Mouse (Mus musculus) liver, adult 2 months (tissue): ENCODE data around the gene Ankrd12. TPM values are rescaled to one million over a fixed set of nuclear protein-coding genes. Genes with fewer than 3 reads are reported as not detected.
"Not testable (repeated sequence)": the region's sequence is repeated elsewhere in the genome, so short reads cannot be mapped to it uniquely, and the experiment has no call there.

ENCODE experiments used
- DNase-seq: peaks from one replicate; pipeline ENCODE4 v3.0.0-alpha.2; 2011; ENCODE audit warnings: low read depth, low spot score; ENCODE audit errors: extremely low read depth
- H3K27ac ChIP-seq: fragments of 200-500 bp; replicated peaks from 2 replicates; pipeline ENCODE4 v1.5.1; 2012; ENCODE audit warnings: low read depth, mild to moderate bottlenecking, control low read depth, inconsistent platforms, low read length; ENCODE audit not compliant: insufficient read depth
- H3K27me3 ChIP-seq: fragments of 200-500 bp; 2 replicates; pipeline ENCODE4 v1.6.1; 2012; ENCODE audit warnings: mild to moderate bottlenecking, moderate library complexity, low read length, inconsistent platforms; ENCODE audit not compliant: control insufficient read depth, insufficient read depth
- H3K36me3 ChIP-seq: fragments of 200-500 bp; 2 replicates; pipeline ENCODE4 v1.6.1; 2012; ENCODE audit warnings: low read length, inconsistent platforms; ENCODE audit not compliant: control insufficient read depth, insufficient read depth
- H3K4me1 ChIP-seq: fragments of 200-500 bp; 2 replicates; pipeline ENCODE4 v1.6.1; 2011; ENCODE audit warnings: low read length; ENCODE audit not compliant: control insufficient read depth, insufficient read depth
- H3K4me3 ChIP-seq: fragments of 200-500 bp; 2 replicates; pipeline ENCODE4 v1.5.1; 2011; ENCODE audit warnings: low read depth, mild to moderate bottlenecking, control low read depth, low read length, moderate library complexity; ENCODE audit not compliant: insufficient read depth
- H3K79me2 ChIP-seq: fragments of 200-500 bp; 2 replicates; pipeline ENCODE4 v1.6.1; 2012; ENCODE audit warnings: inconsistent platforms, mild to moderate bottlenecking, low read length, moderate library complexity; ENCODE audit not compliant: control insufficient read depth, insufficient read depth
- H3K9ac ChIP-seq: fragments of 200-500 bp; 2 replicates; pipeline ENCODE4 v1.6.1; 2012; ENCODE audit warnings: low read depth, mild to moderate bottlenecking, control low read depth, inconsistent platforms, low read length
- CTCF ChIP-seq: fragments of 200-500 bp; IDR thresholded peaks from 2 replicates; pipeline ENCODE4 v1.5.1; 2011; ENCODE audit warnings: low read depth, low read length, control low read depth
- POLR2A ChIP-seq: fragments of 200-500 bp; IDR thresholded peaks from 2 replicates; pipeline ENCODE4 v1.6.1; 2011; ENCODE audit warnings: low read length, control low read depth; ENCODE audit not compliant: insufficient read depth; ENCODE audit errors: extremely low read depth
- WGBS: fragments of 180-500 bp; shearing (Covaris S2); methylation state at CpG from one replicate; pipeline ENCODE4 v1.1.7; 2018; 5-methylcytosine and 5-hydroxymethylcytosine counted together
- polyA plus RNA-seq: library from polyadenylated mRNA; depleted of rRNA; stranded (reverse); fragments of >200 nt; gene quantifications from 2 replicates; pipeline ENCODE4 v1.2.3, GENCODE M21; 2012
- total RNA-seq: library from RNA; depleted of rRNA; stranded (reverse); fragments of >200 nt; gene quantifications from 2 replicates; pipeline ENCODE4 v1.2.3, GENCODE M21; 2014

Gene Ankrd12
- total and polyA plus RNA-seq, 2 experiments, result 0.87 to 10.3 TPM

DNA sequence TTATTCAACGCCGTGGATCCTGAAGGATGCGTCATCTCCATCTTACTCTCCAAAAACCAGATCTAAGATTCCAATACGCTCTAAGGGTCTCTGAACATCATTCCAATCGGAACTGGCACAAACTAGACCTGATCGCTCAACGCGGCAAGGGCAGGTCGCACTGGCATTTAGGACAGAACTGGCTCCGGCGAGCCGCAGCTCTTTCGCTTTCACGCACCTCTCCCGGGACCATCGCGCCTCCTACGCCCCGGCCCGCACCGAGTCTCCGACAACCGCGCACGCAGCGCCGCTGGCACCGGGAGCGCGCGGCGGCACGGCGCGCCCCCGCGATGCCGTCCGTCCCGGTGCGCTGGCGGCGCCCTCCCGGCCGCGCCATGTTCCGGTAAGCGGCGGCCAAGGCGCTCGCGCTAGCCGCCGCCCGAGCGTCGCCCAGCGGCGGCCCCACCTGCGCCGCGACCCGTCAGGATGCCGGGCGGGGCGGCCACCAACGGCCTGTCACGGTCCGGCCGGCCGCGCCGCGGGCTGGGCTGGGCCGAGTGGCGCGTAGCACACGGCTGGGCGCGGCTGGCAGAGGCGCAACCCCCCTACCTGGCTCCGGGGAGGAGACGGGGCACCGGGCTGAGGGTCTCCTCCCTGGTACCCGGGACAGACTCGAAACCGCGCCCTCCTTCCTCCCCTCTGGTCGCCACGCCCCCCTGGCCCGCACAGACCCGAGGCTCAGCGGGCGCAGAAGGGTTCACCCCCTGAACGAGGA lies 538 bp downstream of the Ankrd12 start:
- Histone ChIP-seq H3K27ac (peak overlapping the region; percentile 79), H3K36me3 (peaks cover 20% of the 10 kb centered on the region), H3K79me2 (peaks cover 9% of the 10 kb centered on the region; the same call in 1 of the 2 replicates), H3K4me1 (peaks cover 6% of the 10 kb centered on the region; the same call in 1 of the 2 replicates), H3K4me3 (peak overlapping the region; percentile 86), H3K9ac (peak overlapping the region; percentile 89), H3K27me3 (no peaks in the 10 kb centered on the region)
- peak; percentile 16 for DNase-seq
- WGBS, result under 1% methylated on average over 93 of the region's 95 CpGs
- no peak for TF ChIP-seq CTCF
- no peak for TF ChIP-seq POLR2A

DNA sequence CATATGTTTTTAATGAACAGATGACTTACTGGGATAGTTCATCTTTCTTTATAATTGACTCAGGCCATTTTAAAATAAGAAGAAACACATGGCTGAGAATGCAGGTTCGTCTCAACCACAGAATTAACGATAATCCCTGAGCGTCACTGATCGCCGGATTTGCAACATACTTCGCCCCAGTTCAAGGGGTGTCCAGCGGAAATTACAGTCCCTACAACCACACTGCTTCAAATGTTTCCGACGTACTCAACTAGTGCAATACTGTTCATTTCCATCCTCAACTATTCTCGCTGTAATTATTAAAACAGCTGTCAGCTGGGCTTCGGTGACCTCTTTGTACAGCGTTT lies 1.1 kb downstream of the Ankrd12 start:
- H3K79me2 ChIP-seq, result peaks cover 9% of the 10 kb centered on the region; the same call in 1 of the 2 replicates
- H3K4me3 ChIP-seq, result peak overlapping the region; percentile 86
- no peaks in the 10 kb centered on the region for H3K27me3 ChIP-seq
- peak overlapping the region; percentile 89 for H3K9ac ChIP-seq
- WGBS, result 5% methylated on average over 12 of the region's 12 CpGs
- no peak overlapping the region for H3K27ac ChIP-seq
- peaks cover 15% of the 10 kb centered on the region for H3K36me3 ChIP-seq
- no peak for TF ChIP-seq POLR2A
- TF ChIP-seq CTCF, result no peak
- peaks cover 6% of the 10 kb centered on the region; the same call in 1 of the 2 replicates for H3K4me1 ChIP-seq
- DNase-seq, result no peak

DNA sequence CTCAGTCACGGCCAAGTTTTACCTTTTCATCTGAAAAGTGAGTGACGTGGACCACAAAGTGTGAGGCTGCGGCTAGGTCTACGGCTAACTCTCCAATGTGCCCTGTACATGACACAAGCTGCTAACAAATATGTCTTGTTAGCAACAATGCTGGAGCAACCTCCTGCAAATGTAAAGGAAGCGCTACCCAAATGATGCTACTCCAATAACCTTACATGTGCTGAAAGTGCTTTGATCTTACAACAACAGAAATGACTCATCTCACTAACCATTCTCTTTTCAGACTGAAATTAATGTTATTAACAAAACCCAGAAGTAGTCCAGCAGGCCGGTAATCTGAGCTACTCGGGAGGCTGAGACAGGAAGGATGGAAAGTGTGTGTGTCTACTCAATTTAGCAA lies 2.9 kb downstream of the Ankrd12 start:
- peaks cover 16% of the 10 kb centered on the region; the same call in 1 of the 2 replicates for H3K79me2 ChIP-seq
- DNase-seq, result no peak
- H3K4me3 ChIP-seq, result no peak overlapping the region
- no peak overlapping the region for H3K27ac ChIP-seq
- 88% methylated on average over 7 of the region's 7 CpGs for WGBS
- H3K4me1 ChIP-seq, result peaks cover 6% of the 10 kb centered on the region; the same call in 1 of the 2 replicates
- no peak overlapping the region for H3K9ac ChIP-seq
- TF ChIP-seq CTCF (no peak), POLR2A (no peak)
- H3K36me3 ChIP-seq, result peaks cover 3% of the 10 kb centered on the region; the same call in 1 of the 2 replicates
- no peaks in the 10 kb centered on the region for H3K27me3 ChIP-seq

DNA sequence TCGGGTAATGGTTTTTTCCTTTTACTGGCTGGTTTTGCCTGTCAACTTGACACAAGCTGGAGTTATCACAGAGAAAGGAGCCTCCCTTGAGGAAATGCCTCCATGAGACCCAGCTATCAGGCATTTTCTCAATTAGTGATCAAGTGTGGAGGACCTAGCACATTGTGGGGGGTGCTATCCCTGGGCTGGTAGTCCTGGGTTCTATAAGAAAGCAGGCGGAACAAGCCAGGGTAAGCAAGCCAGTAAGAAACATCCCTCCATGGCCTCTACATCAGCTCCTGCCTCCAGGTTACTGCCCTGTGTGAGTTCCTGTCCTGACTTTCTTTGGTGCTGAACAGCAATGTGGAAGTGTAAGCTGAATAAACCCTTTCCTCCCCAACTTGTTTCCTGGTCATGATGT lies 7.9 kb downstream of the Ankrd12 start:
- not testable (repeated sequence) for DNase-seq, H3K4me3 ChIP-seq, H3K9ac ChIP-seq, H3K4me1 ChIP-seq, H3K27me3 ChIP-seq, H3K27ac ChIP-seq, H3K36me3 ChIP-seq
- WGBS, result 98% methylated on average over 2 of the region's 2 CpGs
- H3K79me2 ChIP-seq, result peaks cover 35% of the 10 kb centered on the region

DNA sequence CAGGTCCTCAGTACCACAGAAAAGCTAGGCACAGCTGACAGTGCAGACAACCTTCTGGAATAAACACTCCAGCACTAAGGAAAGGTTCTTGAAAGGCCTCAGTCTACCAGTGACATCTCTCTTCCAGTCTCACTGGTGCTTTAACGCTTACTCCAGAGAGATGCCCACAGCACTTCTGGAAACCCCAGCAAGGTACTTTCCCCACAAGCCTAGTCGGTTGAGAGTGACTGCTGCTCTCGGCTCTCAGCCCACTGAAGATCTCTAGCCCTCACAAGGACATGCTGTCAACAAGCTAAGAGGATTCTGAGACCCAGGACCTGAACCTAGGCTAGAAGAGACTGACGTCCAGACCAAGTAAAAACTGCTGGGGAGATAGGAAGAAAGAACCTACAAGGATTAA lies 11.8 kb downstream of the Ankrd12 start:
- Histone ChIP-seq H3K27me3 (no peaks in the 10 kb centered on the region), H3K9ac (no peak overlapping the region), H3K79me2 (peaks cover 45% of the 10 kb centered on the region), H3K4me1 (no peaks in the 10 kb centered on the region), H3K27ac (no peak overlapping the region), H3K36me3 (no peaks in the 10 kb centered on the region), H3K4me3 (no peak overlapping the region)
- TF ChIP-seq CTCF, result no peak
- no peak for TF ChIP-seq POLR2A
- no peak for DNase-seq
- 84% methylated on average over 4 of the region's 4 CpGs for WGBS

DNA sequence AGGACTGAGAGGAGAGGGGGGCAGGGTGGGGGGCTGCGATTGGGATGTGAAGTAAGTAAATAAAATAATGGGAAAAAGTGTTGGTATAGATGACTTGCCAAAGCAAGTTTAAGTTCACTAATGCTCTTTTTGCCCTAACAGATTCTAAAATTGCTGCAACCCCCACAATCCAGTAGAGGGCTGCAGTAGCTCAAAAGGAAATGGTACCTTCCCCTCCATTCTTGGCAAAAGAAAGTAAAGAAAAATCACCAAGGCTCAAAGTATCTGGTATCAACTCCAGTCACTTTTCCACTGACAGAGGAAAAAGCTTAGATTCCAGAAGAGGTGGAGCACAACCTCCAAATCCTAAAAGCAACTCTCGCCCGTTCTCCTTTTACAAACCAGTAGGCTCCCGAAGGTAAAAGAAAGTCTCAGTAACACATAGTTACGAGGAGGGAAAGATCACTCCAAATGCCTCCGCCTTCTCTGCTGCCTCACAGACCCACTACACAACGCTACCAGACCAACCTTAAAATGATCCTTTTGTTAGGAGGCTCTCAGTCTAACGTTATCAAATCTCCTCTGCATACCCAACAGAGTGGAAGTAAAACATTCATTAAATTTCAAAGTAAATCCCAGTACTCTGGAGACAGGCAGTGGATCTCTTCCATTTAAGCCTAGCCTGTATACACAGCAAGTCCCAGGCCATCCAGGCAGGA lies 15.5 kb downstream of the Ankrd12 start:
- Histone ChIP-seq H3K9ac (no peak overlapping the region), H3K4me1 (no peaks in the 10 kb centered on the region), H3K27ac (no peak overlapping the region), H3K79me2 (peaks cover 25% of the 10 kb centered on the region), H3K27me3 (no peaks in the 10 kb centered on the region), H3K4me3 (no peak overlapping the region), H3K36me3 (no peaks in the 10 kb centered on the region)
- TF ChIP-seq POLR2A (no peak), CTCF (no peak)
- no peak for DNase-seq
- 77% methylated on average over 8 of the region's 8 CpGs for WGBS
